Mouse (Mus musculus) retina, embryonic 14.5 days (tissue): Measurements from ENCODE around the gene Zfp57.
"Not testable (repeated sequence)": the region's sequence is repeated elsewhere in the genome, so short reads cannot be mapped to it uniquely, and the experiment has no call there.

Experiments
- DNase-seq: peaks from one replicate; pipeline ENCODE4 v3.0.0-alpha.2; 2015; ENCODE audit warnings: low spot score

The Zfp57 gene

DNA sequence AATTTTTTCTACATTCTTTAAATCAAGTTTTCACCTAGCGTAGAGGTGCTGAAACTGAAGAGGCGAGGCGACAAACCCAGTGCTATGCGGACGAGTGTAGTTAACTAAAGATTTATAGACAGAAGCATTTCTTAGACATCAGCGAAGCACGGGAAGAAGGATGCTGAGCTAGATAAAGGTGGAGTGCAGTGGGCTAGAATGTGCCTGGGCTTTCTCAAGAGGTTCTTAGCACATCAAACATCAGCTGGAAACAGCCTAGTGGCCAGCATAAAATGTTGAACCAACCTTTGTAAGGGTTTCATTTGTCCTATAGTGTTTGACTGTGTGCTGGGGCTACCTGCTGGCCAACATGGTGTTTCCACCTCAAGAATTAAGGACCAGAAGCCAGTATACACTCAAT, at the start of gene Zfp57:
Zfp57 (plus strand) TSS at position 301 of the 400 bp plus-strand sequence.
- DNase-seq, result no peak

DNA sequence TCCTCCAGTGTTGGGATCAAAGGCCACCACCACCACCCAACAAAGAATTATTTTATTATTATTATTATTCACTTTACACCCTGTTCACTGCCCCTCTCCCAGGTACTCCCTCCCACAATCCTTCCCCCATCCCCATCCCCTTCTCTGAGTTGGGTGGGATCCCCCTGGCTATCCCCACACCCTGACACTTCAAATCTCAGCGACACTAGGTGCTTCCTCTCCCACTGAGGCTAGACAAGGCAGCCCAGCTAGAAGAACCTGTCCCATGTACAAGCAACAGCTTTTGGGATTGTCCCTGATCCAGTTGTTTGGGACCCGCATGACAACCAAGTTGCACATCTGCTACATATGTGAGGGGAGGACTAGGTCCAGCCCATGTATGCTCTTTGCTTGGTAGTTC, 48.3 kb upstream of the Zfp57 start:
- no peak for DNase-seq

DNA sequence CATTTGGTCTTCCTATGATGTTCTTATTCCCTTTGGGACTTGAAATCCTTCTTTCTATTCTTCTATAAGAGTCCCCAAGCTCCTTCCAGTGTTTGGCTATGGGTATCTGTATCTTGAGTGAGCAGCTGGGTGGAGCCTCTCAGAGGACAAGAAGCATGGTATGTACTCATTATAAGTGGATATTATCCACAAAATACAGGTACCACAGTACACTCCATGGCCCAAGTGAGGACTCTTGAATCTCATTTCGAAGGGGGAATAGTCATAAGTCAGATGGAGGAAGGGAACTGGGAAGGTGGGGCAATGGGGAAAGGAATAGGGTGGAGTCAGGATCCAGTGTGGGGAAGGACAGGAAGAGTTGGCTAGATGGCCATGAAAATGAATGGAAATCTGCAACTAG, 47.9 kb upstream of the Zfp57 start:
- DNase-seq, result no peak

DNA sequence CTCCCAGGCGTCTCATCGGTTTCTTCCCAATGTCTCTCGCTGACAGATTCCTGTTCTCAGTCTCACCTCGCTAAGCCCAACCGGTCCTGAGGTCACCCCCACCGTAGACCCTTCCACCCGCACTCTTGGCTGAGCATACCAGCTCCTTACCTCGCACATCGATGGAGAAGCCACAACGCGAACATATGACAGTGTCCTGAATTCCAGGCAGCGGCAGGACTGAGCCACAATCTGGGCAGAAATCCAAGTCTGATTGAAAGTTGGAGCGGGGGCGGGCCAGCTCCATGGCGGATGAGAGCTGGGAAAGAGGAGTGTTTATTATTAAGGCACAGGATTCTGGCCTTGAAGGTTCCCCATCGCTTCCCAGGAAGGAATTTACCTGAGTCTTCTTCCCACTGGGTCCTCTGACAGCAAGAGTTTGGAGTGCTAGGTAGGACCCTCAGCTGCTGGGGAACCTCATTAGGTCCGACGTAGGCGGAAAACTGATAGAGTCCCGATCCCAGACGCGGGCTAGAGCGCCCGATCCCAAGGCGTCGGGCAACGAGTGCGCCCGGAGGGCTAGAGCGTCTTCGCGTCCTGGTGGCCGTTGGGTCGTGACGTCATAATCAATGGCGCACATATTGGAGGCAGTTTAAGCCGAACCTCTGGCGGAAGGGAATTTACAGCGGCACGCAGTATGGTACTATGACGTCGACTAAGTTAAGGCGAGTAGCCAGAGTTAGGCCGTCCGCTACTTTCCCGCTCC, 42.8 kb upstream of the Zfp57 start, which contains the start of the genes Znrd1 and Znrd1as:
Znrd1 (minus strand) TSS at position 561 of the 745 bp plus-strand sequence.
Znrd1as (plus strand) TSS at position 594 of the 745 bp plus-strand sequence.
- peak; percentile 99 for DNase-seq

DNA sequence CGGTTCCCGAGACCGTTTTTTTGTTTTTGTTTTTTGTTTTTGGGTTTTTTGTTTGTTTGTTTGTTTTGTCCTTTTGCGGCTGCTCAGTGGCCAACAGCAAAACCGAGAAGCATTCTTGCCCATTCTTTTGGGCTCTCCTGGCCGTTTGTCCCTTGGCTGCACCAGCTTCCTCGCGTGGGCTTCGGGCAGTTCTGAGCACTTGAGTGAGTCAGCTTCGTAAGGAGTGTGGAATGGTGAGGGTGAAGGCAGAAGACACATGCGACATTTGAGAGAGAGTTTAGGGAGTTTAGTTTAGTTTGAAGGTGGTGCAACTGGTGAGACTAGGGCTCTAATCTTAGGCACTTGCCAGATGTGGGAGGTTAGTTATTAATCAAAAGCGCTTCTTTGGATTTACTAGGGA, 42.1 kb upstream of the Zfp57 start:
- no peak for DNase-seq

DNA sequence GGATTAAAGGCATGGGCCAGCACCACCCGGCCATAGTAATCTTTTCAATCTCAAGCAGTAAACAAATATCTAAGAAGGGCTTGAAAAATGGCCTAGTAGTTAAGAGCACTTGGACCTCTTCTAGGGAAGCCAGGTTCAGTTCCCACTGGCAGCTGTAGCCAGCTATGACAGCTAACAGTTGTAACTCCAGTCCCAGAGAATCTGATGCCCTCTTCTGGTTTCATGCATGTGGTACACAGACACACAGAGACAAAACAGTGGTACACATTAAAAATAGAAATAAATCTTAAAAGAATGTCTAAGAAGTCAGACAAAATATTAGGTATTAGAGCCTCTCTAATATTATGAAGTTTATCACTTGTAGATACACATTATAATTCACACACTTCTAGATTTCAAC, 39.8 kb upstream of the Zfp57 start:
- no peak for DNase-seq

DNA sequence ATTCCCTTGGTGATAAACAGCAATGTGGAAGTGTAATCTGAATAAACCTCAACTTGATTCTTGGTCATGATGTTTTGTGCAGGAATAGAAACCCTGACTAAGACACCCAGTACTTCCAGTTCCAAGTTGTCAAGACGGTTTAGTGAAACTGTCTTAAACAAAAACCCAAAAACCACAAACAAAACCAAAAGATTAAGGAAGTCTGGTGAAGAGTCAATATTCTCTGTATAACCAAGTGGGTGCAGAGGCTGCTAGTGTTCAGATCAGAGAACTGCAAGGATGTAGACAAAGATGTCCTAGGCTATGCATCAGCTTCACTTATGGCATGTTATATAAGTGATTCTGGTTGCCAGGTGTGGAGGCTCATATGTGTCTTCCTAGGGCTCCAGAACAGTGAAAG, 34.1 kb upstream of the Zfp57 start:
- DNase-seq, result no peak

DNA sequence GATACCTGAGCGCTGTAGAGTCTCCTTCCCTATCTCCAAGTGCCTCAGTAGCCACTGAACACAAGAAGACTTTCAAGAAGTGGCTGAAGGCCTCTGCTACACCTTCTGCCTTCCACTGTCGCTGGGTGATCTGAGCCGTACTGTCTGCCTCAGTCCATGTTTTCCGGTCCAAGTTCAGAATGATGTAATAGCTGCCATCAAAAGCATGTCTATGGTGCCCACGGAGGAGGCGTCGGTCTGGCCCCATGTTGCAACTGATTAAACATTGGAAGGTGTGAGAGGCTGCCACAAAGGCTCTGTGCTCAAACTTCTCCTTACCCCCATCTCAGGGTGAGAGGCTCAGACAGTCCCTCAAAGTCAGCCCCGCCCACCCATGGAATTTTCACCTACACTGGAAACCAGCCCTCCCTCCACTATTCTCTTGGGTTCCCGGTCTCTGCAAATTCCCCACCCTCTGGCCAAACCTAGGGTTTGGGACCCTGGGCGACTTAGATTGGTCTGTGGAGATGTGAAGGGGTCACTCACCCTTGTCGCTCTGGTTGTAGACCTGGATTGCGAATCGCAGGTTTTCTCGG, 30.6 kb upstream of the Zfp57 start:
- DNase-seq, result no peak

DNA sequence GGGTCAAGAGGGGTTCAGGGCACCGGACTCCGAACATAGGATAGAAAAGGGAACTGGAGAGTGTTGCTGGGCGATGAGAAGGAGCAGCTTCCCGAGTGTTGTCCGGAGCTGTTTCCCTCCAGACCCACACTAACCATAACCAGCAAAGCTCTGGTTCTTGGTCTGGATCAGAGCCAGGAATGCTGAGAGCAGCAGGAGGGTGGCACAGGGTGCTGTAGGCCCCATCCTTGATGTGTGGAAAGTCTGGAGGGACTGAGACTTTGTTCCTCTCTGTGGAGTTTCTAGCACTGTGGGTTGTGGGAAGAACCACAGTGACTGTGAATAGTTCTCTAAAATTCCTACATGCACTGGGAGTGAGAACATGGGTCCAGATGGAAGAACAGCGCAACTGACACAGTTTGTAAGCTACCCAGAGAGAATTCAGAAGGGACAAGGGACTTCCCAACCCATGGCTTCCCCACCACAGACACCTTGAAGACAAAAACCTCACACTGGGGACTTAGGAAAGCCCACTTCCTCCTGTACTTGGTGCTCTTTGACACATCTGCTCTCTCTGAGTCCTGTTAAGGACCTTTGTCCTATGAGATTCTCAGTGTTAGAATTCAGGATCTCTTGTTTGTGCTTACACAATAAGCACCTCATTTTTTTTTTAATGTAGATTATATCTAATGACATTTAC, 29.7 kb upstream of the Zfp57 start:
- no peak for DNase-seq

DNA sequence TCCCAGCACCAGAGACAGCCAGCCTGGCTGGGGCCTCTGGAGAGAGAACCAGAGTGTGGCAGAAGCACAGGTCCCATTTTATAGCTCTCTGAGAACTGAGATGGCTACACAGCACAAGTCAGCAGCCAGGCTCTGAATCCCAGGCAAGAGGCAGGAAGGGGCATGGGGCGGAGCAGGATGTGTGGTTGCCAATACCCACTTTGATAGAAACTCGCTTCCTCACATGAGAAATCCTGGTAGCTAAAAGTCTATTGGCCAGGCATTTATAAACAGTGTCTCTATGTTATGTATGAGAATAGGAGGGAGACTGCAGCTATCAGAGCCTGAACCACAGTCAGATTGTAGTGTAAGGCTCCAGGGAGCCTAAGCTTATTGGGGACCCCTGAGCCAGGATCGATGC, 28.2 kb upstream of the Zfp57 start:
- no peak for DNase-seq

DNA sequence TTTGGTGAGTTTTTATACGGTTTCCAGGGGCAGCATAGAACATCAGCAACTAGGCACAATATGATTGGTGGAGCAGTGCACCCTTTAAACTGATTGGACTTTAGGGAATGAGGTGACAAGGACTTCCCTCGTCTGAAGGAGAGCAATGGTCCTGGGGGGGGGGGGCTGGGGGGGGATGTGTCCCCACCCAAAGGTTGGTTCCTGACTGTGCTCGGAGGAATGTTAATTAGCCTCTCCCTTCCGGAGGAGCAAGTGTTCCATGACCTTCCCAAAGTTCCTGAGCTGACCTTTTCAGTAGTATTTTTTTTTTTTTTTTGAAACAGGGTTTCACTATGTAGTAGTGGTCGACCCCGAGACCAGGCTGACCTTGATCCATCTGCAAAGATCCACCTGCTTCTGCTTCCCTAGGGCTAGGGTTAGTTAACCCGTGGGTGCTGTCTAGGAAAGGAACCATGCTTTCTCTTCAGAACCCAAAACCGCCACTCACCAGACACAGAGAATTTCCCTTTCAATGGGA, 27.6 kb upstream of the Zfp57 start:
- DNase-seq, result no peak

DNA sequence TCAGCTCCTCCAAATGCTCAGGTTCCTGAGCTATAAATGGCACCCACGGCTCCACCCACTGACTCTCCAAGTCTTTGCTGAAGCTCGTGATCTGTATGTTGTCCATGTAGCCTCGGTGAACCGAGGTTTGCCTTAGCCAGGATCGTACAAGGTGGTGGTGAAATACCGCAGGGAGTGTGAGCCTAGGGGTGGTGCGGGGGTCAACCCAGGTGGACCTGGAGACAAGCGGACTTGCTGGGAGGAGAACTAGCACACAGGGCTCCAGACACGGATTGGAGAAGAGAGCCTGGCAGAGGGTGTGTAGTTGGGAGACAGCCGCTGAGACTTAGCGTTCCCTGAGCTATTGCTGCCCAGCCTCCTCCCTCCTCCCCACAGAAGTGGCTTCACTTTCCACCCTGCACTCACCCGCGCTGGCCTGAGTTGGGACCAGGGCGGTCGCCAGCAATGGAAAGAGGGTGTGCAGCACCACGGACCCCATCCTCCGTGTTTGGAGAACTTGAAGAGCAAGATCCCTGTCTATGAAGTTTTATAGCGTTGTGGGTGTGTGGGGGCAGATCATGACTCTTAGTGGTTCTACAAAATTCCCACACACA, 19.6 kb upstream of the Zfp57 start, which contains the start of gene 2410137M14Rik:
2410137M14Rik (minus strand) TSS at position 17 of the 593 bp plus-strand sequence.
- no peak for DNase-seq

DNA sequence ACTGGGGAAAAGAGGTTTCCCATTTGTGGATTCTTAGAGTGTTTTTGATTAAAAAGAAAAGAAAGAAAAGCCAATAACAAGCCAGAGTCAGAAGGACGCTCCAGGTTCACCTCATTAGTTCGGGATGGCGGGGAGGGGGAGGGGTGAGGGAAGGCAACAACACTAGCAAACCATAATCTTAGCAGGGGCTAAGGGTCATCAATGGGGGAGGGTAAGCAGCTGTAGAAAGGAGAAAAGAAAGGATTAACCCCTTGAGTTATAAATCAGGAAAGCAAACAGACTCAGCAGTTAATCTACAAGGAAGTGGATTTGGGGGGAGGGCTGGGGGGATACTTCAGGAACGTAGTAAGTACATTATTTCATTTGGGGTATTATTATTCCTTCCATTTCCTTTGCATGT, 19.1 kb upstream of the Zfp57 start:
- DNase-seq, result no peak

DNA sequence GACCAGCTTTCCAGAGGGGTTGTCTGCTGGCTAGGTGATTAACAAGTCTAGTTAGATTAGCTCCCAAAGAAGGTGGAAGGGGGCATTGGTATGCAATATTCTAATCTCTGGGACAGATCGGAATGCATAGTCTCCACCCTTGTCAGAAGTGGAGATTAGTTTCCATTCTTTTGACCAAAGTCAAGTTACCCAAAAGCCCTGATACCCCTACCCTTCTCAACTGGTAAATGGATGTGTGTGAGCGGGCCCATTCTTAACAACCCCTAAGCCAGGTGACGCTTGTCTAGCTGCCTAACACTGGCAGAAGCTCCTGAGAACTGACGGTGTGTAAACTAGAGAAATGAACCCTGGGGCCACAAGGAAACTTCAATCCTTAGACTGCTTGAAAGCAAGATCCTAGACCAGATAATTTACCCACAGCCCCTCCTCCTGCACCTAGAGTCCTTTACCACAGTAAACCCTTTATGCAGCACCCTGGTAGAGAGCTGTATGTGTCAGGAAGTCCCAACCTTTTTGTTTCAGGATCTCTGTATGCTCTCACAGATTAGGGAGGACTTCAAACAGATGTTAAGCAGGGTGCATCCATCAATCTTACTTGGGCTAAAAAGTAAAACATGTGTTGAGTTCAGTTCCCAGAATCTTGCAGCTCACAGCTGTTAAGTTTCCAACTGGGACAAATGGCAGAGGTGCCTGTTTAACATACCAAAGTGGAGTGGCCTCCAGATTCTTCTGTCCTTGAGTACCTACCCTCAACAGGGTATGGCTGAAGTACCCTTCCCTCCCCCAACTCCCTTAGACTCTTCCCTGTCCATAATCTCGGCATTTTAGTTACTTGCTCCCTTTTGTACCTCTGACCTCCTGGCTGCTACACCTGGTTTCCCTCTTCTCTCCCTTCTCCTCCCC, 18.5 kb upstream of the Zfp57 start:
- DNase-seq, result no peak

DNA sequence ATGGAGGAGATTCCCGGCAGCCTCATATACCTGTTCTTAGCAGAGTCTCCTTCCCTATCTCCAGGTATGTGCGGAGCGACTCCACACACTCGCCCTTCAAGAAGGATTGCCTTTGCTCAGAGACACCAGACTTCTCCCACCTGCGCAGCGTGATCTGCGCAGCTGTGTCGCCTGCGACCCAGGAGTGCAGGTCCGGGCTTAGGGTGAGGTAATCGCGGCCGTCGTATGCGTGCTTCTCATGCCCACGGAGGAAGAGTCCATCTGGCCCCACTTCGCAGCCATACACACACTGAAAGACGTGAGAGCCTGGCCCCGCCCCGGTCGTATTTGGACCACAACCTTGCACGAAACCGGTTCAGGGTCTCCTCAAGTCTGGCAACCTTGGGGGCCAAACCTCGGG, 12.5 kb upstream of the Zfp57 start:
- DNase-seq, result no peak

DNA sequence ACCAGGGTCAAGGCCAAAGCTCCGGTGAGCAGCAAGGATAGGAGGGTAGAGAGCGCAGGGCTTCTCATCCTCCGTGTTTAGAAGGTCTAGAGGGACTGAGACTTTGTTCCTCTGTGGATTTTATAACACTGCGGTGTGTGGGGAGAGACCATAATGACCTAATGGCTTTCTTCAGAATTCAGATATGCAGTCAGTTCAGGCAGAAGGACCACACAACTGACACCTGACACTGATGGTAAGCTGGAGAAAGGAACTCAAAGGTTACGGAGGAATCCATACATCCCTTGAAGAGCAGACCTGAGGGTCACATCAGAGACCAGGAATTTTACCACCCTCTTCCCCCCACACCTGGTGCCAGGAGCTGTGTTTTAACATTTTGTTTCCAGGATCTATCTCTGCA, 11.5 kb upstream of the Zfp57 start, which contains the start of gene H2-M5:
H2-M5 (minus strand) TSS at position 101 of the 400 bp plus-strand sequence.
- no peak for DNase-seq

DNA sequence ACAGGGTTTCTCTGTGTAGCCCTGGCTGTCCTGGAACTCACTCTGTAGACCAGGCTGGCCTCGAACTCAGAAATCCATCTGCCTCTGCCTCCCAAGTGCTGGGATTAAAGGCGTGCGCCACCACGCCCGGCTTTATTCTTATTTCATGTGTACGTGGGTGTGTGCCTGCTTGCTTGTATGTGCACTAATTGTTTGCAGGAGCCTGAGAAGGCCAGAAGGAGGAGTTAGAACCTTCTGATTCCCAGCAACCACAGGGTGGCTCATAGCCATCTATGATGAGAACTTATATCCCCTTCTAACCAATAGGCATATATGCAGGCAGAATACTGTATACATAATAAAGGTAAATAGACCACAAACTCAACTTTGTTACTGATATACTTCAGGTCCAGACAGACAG, 10.3 kb upstream of the Zfp57 start:
- not testable (repeated sequence) for DNase-seq

DNA sequence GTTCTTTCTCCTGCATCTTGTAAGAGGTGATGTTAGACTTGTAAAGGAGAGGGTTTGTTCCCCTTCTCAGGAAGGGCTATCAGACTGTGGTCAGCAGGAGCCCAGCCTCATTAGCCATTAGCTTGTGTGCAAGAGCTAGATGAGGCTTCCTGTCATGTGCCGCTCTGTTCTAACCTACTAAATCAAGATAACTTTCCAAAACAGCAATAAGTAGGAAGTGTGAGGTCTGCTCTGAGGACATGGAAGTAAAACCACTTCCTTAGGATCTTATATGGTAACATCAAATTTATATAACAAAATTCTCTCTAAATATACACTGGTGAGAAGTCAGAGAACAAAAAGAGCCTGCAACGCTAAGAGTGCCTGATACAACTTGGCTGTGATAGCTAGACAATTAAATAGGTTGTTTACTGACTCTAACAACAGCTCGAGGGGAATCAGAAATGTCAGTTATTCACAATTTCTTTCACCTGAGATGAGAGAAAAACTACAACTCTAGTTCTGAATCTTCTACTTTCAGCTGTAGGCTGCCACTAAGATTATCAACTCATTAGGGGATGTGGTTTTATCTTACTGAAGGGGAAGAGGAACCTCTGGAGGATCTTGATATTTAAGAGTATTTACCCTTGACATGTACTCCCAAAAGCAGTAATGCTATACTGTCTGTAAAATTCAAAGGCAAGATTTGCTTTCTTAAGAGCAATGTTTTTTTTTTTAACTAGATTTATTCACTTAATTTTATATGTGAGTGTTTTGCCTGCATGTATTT, 8.4 kb upstream of the Zfp57 start:
- no peak for DNase-seq

DNA sequence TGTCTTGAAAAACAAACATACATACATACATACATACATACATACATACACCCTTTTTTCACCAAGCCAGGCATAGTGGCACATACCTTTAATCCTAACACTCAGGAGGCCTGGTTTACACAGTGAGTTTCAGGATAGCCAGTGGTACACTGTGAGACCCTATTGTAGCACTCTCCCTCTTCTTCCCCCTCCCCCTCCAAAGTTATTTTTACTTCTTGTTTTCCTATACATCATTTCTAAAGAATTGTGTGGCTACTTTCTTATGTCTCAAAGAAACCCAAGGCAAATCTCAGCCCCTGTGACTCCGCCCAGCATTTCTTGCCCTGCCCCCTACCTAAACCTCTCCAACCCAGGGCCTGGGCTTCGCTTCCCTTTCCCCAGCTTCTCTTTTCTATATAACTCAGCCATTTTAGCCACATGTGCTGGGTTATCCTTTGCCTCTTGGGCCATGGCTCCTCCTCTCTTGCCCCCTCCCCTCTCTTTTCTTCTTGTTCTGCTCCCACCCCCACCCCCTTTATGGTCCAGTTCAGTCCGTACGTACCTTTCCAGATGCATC, 7.1 kb upstream of the Zfp57 start:
- DNase-seq, result no peak

DNA sequence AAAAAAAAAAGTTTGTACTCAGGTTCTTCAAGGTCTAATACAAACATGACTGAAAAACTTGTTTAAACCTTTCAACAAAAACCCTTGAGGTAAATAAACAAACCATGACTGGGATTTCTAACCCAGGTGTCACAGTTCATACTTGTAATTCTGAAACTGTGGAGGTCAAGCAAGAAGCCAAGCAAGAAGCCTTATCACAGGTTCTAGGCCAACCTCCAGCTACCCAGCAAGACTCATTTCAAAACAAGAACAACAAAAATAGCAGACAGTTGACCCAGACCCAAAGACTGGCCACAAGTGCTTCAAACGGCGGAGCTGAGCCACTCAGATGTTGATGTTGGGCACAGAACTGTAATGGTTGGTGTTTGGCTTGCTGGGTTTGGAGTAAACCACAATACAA, 6.4 kb upstream of the Zfp57 start:
- no peak for DNase-seq
